Mouse (Mus musculus): ENCODE measurements at regions not wholly inside any gene's neighbourhood (a gene's known extent, or its start where the extent isn't known, plus 50 kb on each side); places are given as distances from the start of the nearest gene placed in this dataset.

GRCm38 (mm10) chr9:111918275-111918940 lies 228.3 kb upstream of the Stac start:
- H3K9ac ChIP-seq (ENCODE audit: low read length): no peak overlapping the region
- no peaks in the 10 kb centered on the region for H3K4me1 ChIP-seq (ENCODE audit: control insufficient read depth, insufficient read depth, low read length)
- H3K4me3 ChIP-seq (ENCODE audit: low read depth, low read length): no peak overlapping the region
- DNase-seq (ENCODE audit: low spot score) (peak; percentile 89), ATAC-seq (ENCODE audit: insufficient number of reproducible peaks, low FRiP score, low TSS enrichment, low read depth) (peak; percentile 83)
- no peak overlapping the region for H3K4me2 ChIP-seq (ENCODE audit: low read depth, severe bottlenecking)
- H3K27ac ChIP-seq (replicated peaks; ENCODE audit: low read depth, low read length): no peak overlapping the region
- H3K9me3 ChIP-seq (ENCODE audit: control insufficient read depth, low read length): no peaks in the 10 kb centered on the region
- H3K36me3 ChIP-seq (ENCODE audit: control insufficient read depth, insufficient read depth, low read length): no peaks in the 10 kb centered on the region
- WGBS: 21% methylated on average over 16 of the region's 16 CpGs
- no peaks in the 10 kb centered on the region for H3K27me3 ChIP-seq (ENCODE audit: control insufficient read depth, insufficient read depth, low read length)

- no peaks in the 10 kb centered on the region for H3K36me3 ChIP-seq (ENCODE audit: control insufficient read depth, insufficient read depth, low read length)
- no peak overlapping the region for H3K4me3 ChIP-seq (ENCODE audit: low read depth, low read length)
- H3K9ac ChIP-seq (ENCODE audit: low read length): no peak overlapping the region
- no peak overlapping the region for H3K27ac ChIP-seq (replicated peaks; ENCODE audit: low read depth, low read length)
- H3K4me2 ChIP-seq (ENCODE audit: low read depth, severe bottlenecking): no peak overlapping the region
- no peaks in the 10 kb centered on the region for H3K9me3 ChIP-seq (ENCODE audit: control insufficient read depth, low read length)
- ATAC-seq (ENCODE audit: insufficient number of reproducible peaks, low FRiP score, low TSS enrichment, low read depth) (0 out of 2 replicates have a peak, but pooled peaks have one; percentile 31), DNase-seq (ENCODE audit: low spot score) (peak; percentile 84)
- H3K27me3 ChIP-seq (ENCODE audit: control insufficient read depth, insufficient read depth, low read length): no peaks in the 10 kb centered on the region
- 32% methylated on average over 17 of the region's 17 CpGs for WGBS
- no peaks in the 10 kb centered on the region for H3K4me1 ChIP-seq (ENCODE audit: control insufficient read depth, insufficient read depth, low read length)
Observed at GRCm38 (mm10) chr9:111916684-111917535, 226.8 kb upstream of the Stac start.

DNA sequence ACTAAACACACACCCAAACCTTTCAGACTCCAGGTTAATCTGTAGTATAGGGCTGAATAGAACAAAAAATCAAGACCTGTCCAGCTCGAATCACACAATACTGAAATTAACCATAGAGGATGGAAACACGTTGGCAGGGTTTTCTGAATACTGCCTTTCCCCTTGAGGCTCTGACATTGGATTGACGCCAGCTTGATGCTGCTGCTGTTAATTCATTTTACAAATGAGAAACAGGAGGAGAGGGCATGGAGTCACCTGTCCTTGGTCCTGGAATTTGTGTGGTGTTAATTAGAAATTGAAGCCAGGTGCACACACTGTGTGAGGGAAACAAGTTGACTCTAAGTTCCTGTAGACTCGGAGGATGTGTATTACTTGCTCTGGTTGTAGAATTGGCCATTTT lies 218.7 kb upstream of the Stac start:
- Histone ChIP-seq H3K27me3 (ENCODE audit: control insufficient read depth, insufficient read depth, low read length) (no peaks in the 10 kb centered on the region), H3K36me3 (ENCODE audit: control insufficient read depth, insufficient read depth, low read length) (no peaks in the 10 kb centered on the region), H3K9ac (ENCODE audit: low read length) (no peak overlapping the region), H3K4me1 (ENCODE audit: control insufficient read depth, insufficient read depth, low read length) (no peaks in the 10 kb centered on the region), H3K4me2 (ENCODE audit: low read depth, severe bottlenecking) (no peak overlapping the region), H3K27ac (replicated peaks; ENCODE audit: low read depth, low read length) (no peak overlapping the region), H3K4me3 (ENCODE audit: low read depth, low read length) (no peak overlapping the region), H3K9me3 (ENCODE audit: control insufficient read depth, low read length) (no peaks in the 10 kb centered on the region)
- DNase-seq (ENCODE audit: low spot score) (peak; percentile 42), ATAC-seq (ENCODE audit: insufficient number of reproducible peaks, low FRiP score, low TSS enrichment, low read depth) (no peak)
- WGBS: 17% methylated on average over 4 of the region's 4 CpGs

GRCm38 (mm10) chr9:111900196-111900595 lies 210.0 kb upstream of the Stac start:
- no peaks in the 10 kb centered on the region for H3K4me1 ChIP-seq (ENCODE audit: control insufficient read depth, insufficient read depth, low read length)

GRCm38 (mm10) chr9:111897626-111898025 lies 207.5 kb upstream of the Stac start:
- Histone ChIP-seq H3K9ac (ENCODE audit: low read length) (no peak overlapping the region), H3K27ac (replicated peaks; ENCODE audit: low read depth, low read length) (no peak overlapping the region), H3K36me3 (ENCODE audit: control insufficient read depth, insufficient read depth, low read length) (no peaks in the 10 kb centered on the region), H3K4me1 (ENCODE audit: control insufficient read depth, insufficient read depth, low read length) (no peaks in the 10 kb centered on the region), H3K27me3 (ENCODE audit: control insufficient read depth, insufficient read depth, low read length) (no peaks in the 10 kb centered on the region), H3K4me2 (ENCODE audit: low read depth, severe bottlenecking) (no peak overlapping the region), H3K9me3 (ENCODE audit: control insufficient read depth, low read length) (no peaks in the 10 kb centered on the region), H3K4me3 (ENCODE audit: low read depth, low read length) (no peak overlapping the region)
- DNase-seq (ENCODE audit: low spot score) (no peak), ATAC-seq (ENCODE audit: insufficient number of reproducible peaks, low FRiP score, low TSS enrichment, low read depth) (no peak)
- WGBS: 84% methylated on average over 5 of the region's 5 CpGs

More at GRCm38 (mm10) chr9:111900196-111900595, 210.0 kb upstream of the Stac start:
- ATAC-seq (ENCODE audit: insufficient number of reproducible peaks, low FRiP score, low TSS enrichment, low read depth) (no peak), DNase-seq (ENCODE audit: low spot score) (no peak)
- H3K9ac ChIP-seq (ENCODE audit: low read length): no peak overlapping the region
- no peak overlapping the region for H3K4me3 ChIP-seq (ENCODE audit: low read depth, low read length)
- H3K27me3 ChIP-seq (ENCODE audit: control insufficient read depth, insufficient read depth, low read length): no peaks in the 10 kb centered on the region
- no peaks in the 10 kb centered on the region for H3K9me3 ChIP-seq (ENCODE audit: control insufficient read depth, low read length)
- H3K36me3 ChIP-seq (ENCODE audit: control insufficient read depth, insufficient read depth, low read length): no peaks in the 10 kb centered on the region
- H3K4me2 ChIP-seq (ENCODE audit: low read depth, severe bottlenecking): no peak overlapping the region
- H3K27ac ChIP-seq (replicated peaks; ENCODE audit: low read depth, low read length): no peak overlapping the region

DNA sequence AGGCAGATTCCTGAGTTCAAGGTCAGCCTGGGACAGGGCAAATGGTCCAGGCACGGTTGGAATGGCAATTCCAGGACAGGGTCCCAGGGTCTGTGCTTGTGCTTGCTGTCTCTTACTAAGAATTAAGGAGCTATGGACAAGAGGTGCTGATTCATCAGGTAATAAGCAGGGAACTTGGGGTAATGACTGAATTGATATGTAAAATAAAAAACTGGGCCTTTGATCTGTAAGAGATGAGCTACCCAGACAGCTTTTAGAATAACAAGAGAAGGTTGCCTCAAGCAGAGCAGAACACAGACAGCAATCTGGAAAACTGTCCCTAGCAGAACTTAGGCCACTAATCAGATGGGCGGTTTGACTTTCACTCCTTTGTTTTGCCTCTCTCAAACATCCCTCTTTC lies 189.6 kb upstream of the Stac start:
- Histone ChIP-seq H3K9ac (ENCODE audit: low read length) (no peak overlapping the region), H3K4me3 (ENCODE audit: low read depth, low read length) (no peak overlapping the region), H3K27me3 (ENCODE audit: control insufficient read depth, insufficient read depth, low read length) (no peaks in the 10 kb centered on the region), H3K4me2 (ENCODE audit: low read depth, severe bottlenecking) (no peak overlapping the region), H3K4me1 (ENCODE audit: control insufficient read depth, insufficient read depth, low read length) (no peaks in the 10 kb centered on the region), H3K36me3 (ENCODE audit: control insufficient read depth, insufficient read depth, low read length) (no peaks in the 10 kb centered on the region), H3K27ac (replicated peaks; ENCODE audit: low read depth, low read length) (no peak overlapping the region), H3K9me3 (ENCODE audit: control insufficient read depth, low read length) (no peaks in the 10 kb centered on the region)
- DNase-seq (ENCODE audit: low spot score) (no peak), ATAC-seq (ENCODE audit: insufficient number of reproducible peaks, low FRiP score, low TSS enrichment, low read depth) (no peak)
- WGBS: 58% methylated on average over 2 of the region's 2 CpGs

DNA sequence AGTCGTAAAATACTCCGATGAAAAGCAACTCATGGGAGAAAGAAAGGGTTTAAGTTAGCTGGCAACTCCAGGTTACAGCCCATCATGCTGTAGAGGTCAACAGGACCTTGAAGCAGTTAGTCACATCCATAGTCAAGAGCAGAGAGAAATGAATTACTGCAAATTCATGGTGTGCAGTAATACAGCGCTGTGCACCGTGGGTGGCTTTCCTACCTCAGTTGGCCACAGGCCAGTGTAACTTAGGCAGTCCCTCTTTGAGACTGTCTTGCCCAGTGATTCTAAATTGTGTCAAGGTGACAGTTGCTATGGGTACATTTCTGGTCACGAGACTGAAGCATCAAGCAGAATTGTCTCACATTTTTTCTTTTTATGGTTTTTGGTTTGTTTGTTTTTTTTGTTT lies 186.7 kb upstream of the Stac start:
- Histone ChIP-seq H3K9ac (ENCODE audit: low read length) (no peak overlapping the region), H3K36me3 (ENCODE audit: control insufficient read depth, insufficient read depth, low read length) (no peaks in the 10 kb centered on the region), H3K9me3 (ENCODE audit: control insufficient read depth, low read length) (no peaks in the 10 kb centered on the region), H3K4me3 (ENCODE audit: low read depth, low read length) (no peak overlapping the region), H3K27me3 (ENCODE audit: control insufficient read depth, insufficient read depth, low read length) (no peaks in the 10 kb centered on the region), H3K27ac (replicated peaks; ENCODE audit: low read depth, low read length) (no peak overlapping the region), H3K4me2 (ENCODE audit: low read depth, severe bottlenecking) (no peak overlapping the region), H3K4me1 (ENCODE audit: control insufficient read depth, insufficient read depth, low read length) (no peaks in the 10 kb centered on the region)
- WGBS: 82% methylated on average over 5 of the region's 5 CpGs
- no peak for DNase-seq (ENCODE audit: low spot score)
- ATAC-seq (ENCODE audit: insufficient number of reproducible peaks, low FRiP score, low TSS enrichment, low read depth): no peak

DNA sequence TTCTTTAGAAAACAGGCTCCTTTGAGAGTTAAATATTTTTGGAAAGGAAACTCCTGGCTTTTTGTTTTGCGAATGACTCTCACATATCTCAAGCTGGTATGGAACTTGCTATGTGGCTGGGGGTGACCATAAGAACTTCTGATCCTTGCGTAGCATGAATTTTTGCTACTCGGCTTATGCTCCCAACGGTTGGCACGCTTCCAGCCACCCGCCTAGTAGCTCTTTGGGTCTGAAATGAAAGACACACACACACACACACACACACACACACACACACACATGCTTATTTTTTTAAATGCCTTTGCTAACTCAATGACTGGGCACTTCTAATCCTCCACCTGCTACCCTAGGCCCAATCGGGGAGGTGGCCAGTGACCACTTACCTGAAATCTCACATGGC lies 180.3 kb upstream of the Stac start:
- H3K9ac ChIP-seq (ENCODE audit: low read length): no peak overlapping the region
- no peaks in the 10 kb centered on the region for H3K27me3 ChIP-seq (ENCODE audit: control insufficient read depth, insufficient read depth, low read length)
- no peaks in the 10 kb centered on the region for H3K4me1 ChIP-seq (ENCODE audit: control insufficient read depth, insufficient read depth, low read length)
- no peaks in the 10 kb centered on the region for H3K36me3 ChIP-seq (ENCODE audit: control insufficient read depth, insufficient read depth, low read length)
- 94% methylated on average over 7 of the region's 7 CpGs for WGBS
- DNase-seq (ENCODE audit: low spot score) (no peak), ATAC-seq (ENCODE audit: insufficient number of reproducible peaks, low FRiP score, low TSS enrichment, low read depth) (no peak)
- H3K9me3 ChIP-seq (ENCODE audit: control insufficient read depth, low read length): no peaks in the 10 kb centered on the region
- H3K4me3 ChIP-seq (ENCODE audit: low read depth, low read length): no peak overlapping the region
- no peak overlapping the region for H3K27ac ChIP-seq (replicated peaks; ENCODE audit: low read depth, low read length)
- no peak overlapping the region for H3K4me2 ChIP-seq (ENCODE audit: low read depth, severe bottlenecking)
